ENCODE assay signal across 11 mouse cellular contexts in the genomic region with DNA sequence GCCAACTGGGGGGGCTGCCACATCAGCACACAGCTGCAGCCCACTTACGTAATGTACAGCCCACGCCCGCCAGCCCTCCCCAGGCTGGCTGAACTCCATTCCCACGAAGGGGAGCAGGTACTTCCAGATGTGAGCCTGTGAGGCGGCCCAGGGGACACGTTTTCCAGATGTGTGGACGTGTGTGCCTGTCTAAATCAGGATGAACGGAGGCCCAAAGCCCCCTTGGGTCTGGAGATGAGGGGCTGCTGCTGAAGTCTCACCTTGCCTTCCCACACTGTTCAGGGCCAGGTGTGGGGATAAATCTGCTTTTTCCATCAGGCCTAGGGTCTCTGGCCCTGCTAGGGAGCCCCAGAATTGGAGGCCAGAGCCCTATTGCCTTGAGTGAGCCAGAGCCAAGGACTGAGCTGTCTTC. TPM values are rescaled to one million over a fixed set of nuclear protein-coding genes. Genes with fewer than 3 reads are reported as not detected.
DNase-seq lines count a peak whose midpoint lies in the region; ATAC-seq and TF ChIP-seq lines count a peak whose summit lies in the region.
"Had no signal": no experiment of that assay in that cellular context is flagged by ENCODE, and none has a peak within 500 bp of the region (broad histone marks: within the 10 kb centered on the region; RNA-seq: fewer than 3 reads in every experiment).

No protein-coding gene starts in this region.

- H3K36me3 ChIP-seq in kidney, embryonic 16.5 days (ENCODE audit: insufficient read depth, low read length): peaks cover 49% of the 10 kb centered on the region
- peaks cover 15% of the 10 kb centered on the region; the same call in 1 of the 2 replicates for H3K36me3 ChIP-seq in embryonic facial prominence, embryonic 14.5 days (ENCODE audit: control insufficient read depth, insufficient read depth, low read length)
- H3K36me3 ChIP-seq in heart, embryonic 16.5 days (ENCODE audit: control insufficient read depth, insufficient read depth): peaks cover 3% of the 10 kb centered on the region; the same call in 1 of the 2 replicates
- peaks cover 37% of the 10 kb centered on the region for H3K36me3 ChIP-seq in limb, embryonic 14.5 days (ENCODE audit: control insufficient read depth, insufficient read depth, low read length)

- H3K4me3 ChIP-seq in kidney, embryonic 16.5 days (ENCODE audit: low read length): no peak overlapping the region
- no peak overlapping the region for H3K4me3 ChIP-seq in embryonic facial prominence, embryonic 14.5 days (ENCODE audit: low read depth, low read length)
- no peak overlapping the region for H3K4me3 ChIP-seq in heart, embryonic 16.5 days (ENCODE audit: low read length)
- H3K4me3 ChIP-seq in limb, embryonic 14.5 days (replicated peaks; ENCODE audit: low read length): no peak overlapping the region

- H3K9ac ChIP-seq in kidney, embryonic 16.5 days (replicated peaks; ENCODE audit: low read length): peak overlapping the region; percentile 23
- peak overlapping the region; percentile 28; the same call in 1 of the 2 replicates for H3K9ac ChIP-seq in embryonic facial prominence, embryonic 14.5 days (ENCODE audit: low read depth, low read length)
- H3K9ac ChIP-seq in heart, embryonic 16.5 days (ENCODE audit: low read length): peak overlapping the region; percentile 59
- H3K9ac ChIP-seq in limb, embryonic 14.5 days (ENCODE audit: low read depth, low read length, severe bottlenecking): 0 out of 2 replicates have a peak overlapping the region, but pooled peaks have one; percentile 2

- H3K27me3 ChIP-seq in kidney, embryonic 16.5 days (ENCODE audit: insufficient read depth, low read length): no peaks in the 10 kb centered on the region
- H3K27me3 ChIP-seq in embryonic facial prominence, embryonic 14.5 days (replicated peaks; ENCODE audit: control insufficient read depth, insufficient read depth, low read length): no peaks in the 10 kb centered on the region
- H3K27me3 ChIP-seq in heart, embryonic 16.5 days (ENCODE audit: control insufficient read depth, insufficient read depth, low read length): no peaks in the 10 kb centered on the region
- H3K27me3 ChIP-seq in limb, embryonic 14.5 days (ENCODE audit: control insufficient read depth, insufficient read depth, low read length): no peaks in the 10 kb centered on the region

- DNase-seq in kidney, postnatal 25 days: no peak
- DNase-seq in embryonic facial prominence, embryonic 14.5 days (ENCODE audit: low spot score): peak; percentile 91
- DNase-seq in limb, embryonic 14.5 days (ENCODE audit: low spot score): peak; percentile 81
- no peak for DNase-seq in left cerebral cortex, postnatal 25 days (ENCODE audit: low spot score in 2 of 2)
- no peak for DNase-seq in left cerebral cortex, postnatal 4 days
- no peak for DNase-seq in adrenal gland, adult 8-10 months

- TF ChIP-seq POLR2A in limb, embryonic 14.5 days (IDR thresholded peaks at IDR 0.05; ENCODE audit: borderline replicate concordance, extremely low read depth, insufficient read depth, insufficient read length): no peak

- peaks cover 30% of the 10 kb centered on the region for H3K4me1 ChIP-seq in kidney, embryonic 16.5 days (ENCODE audit: insufficient read depth, low read length)
- peaks cover 47% of the 10 kb centered on the region for H3K4me1 ChIP-seq in embryonic facial prominence, embryonic 14.5 days (ENCODE audit: control insufficient read depth, insufficient read depth, low read length)
- peaks cover 42% of the 10 kb centered on the region for H3K4me1 ChIP-seq in heart, embryonic 16.5 days (ENCODE audit: control insufficient read depth, insufficient read depth, low read length)
- peaks cover 66% of the 10 kb centered on the region for H3K4me1 ChIP-seq in limb, embryonic 14.5 days (ENCODE audit: control insufficient read depth, insufficient read depth, low read length)

- H3K9me3 ChIP-seq in kidney, embryonic 16.5 days (ENCODE audit: low read length): no peaks in the 10 kb centered on the region
- H3K9me3 ChIP-seq in embryonic facial prominence, embryonic 14.5 days (ENCODE audit: control insufficient read depth, low read length): no peaks in the 10 kb centered on the region
- no peaks in the 10 kb centered on the region for H3K9me3 ChIP-seq in heart, embryonic 16.5 days (replicated peaks; ENCODE audit: control insufficient read depth, low read length)
- no peaks in the 10 kb centered on the region for H3K9me3 ChIP-seq in limb, embryonic 14.5 days (ENCODE audit: control insufficient read depth, low read length)

- no peak for ATAC-seq in kidney, embryonic 16.5 days (ENCODE audit: low FRiP score, low TSS enrichment)
- peak; percentile 51 for ATAC-seq in embryonic facial prominence, embryonic 14.5 days (ENCODE audit: low read depth)
- ATAC-seq in heart, embryonic 16.5 days (replicated peaks; ENCODE audit: extremely low read depth, insufficient read depth, low FRiP score): no peak
- peak; percentile 51 for ATAC-seq in limb, embryonic 14.5 days (ENCODE audit: low FRiP score, low read depth)

- H3K4me2 ChIP-seq in kidney, embryonic 16.5 days (replicated peaks; ENCODE audit: low read depth, low read length): no peak overlapping the region
- 0 out of 2 replicates have a peak overlapping the region, but pooled peaks have one; percentile 4 for H3K4me2 ChIP-seq in embryonic facial prominence, embryonic 14.5 days (ENCODE audit: low read depth, low read length)
- no peak overlapping the region for H3K4me2 ChIP-seq in heart, embryonic 16.5 days (ENCODE audit: low read depth, low read length)
- peak overlapping the region; percentile 5; the same call in 1 of the 2 replicates for H3K4me2 ChIP-seq in limb, embryonic 14.5 days (replicated peaks; ENCODE audit: low read depth, low read length, severe bottlenecking)

- WGBS in kidney, embryonic 16.5 days: 64% methylated on average over 8 of the region's 8 CpGs
- WGBS in embryonic facial prominence, embryonic 14.5 days: 25% methylated on average over 5 of the region's 8 CpGs
- WGBS in heart, embryonic 16.5 days: 75% methylated on average over 8 of the region's 8 CpGs
- 9% methylated on average over 8 of the region's 8 CpGs for WGBS in limb, embryonic 14.5 days

- peak overlapping the region; percentile 56 for H3K27ac ChIP-seq in kidney, embryonic 16.5 days (ENCODE audit: low read length)
- H3K27ac ChIP-seq in embryonic facial prominence, embryonic 14.5 days (replicated peaks; ENCODE audit: low read depth, low read length): peak overlapping the region; percentile 98
- peak overlapping the region; percentile 76 for H3K27ac ChIP-seq in heart, embryonic 16.5 days (ENCODE audit: low read length)
- peak overlapping the region; percentile 92 for H3K27ac ChIP-seq in limb, embryonic 14.5 days (replicated peaks; ENCODE audit: low read depth, low read length)

- intact Hi-C loops in left cerebral cortex, postnatal 25 days (cut with DNase I): loop anchor here (2.0 kb wide), 1 partner anchor 94 kb away; no protein-coding TSS in a partner anchor
- intact Hi-C loops in left cerebral cortex, postnatal 4 days (cut with DNase I): no loop called here

RNA-seq across cellular contexts. Expression of a gene that starts 11.9 kb away (rescaled TPM):
- polyA plus RNA-seq in kidney, embryonic 16.5 days (2015; fragmentation: Nextera tagmentation; extraction: Ambion mirVana): 14.2 and 17.2 TPM in 2 replicates
- polyA plus RNA-seq in embryonic facial prominence, embryonic 14.5 days (2014; fragmentation: Nextera tagmentation; extraction: Ambion mirVana): 376 and 643 TPM in 2 replicates
- polyA plus RNA-seq in heart, embryonic 16.5 days (2015; fragmentation: Nextera tagmentation; extraction: Ambion mirVana): 5.3 and 17.1 TPM in 2 replicates
- 42.5 and 114 TPM in 2 replicates for polyA plus RNA-seq in limb, embryonic 14.5 days (2012; rRNA removed)
- polyA plus RNA-seq in limb, embryonic 14.5 days (2014; fragmentation: Nextera tagmentation; extraction: Ambion mirVana): 101 and 183 TPM in 2 replicates
- not detected for total RNA-seq in left cerebral cortex, postnatal 25 days (2021)
- total RNA-seq in left cerebral cortex, postnatal 4 days (2021): 1 to 10 TPM in 1 of 2 experiments, not detected in 1; 1.3 TPM
- 1 to 10 TPM in 3 of 4 experiments, not detected in 1; 1.1 to 1.5 (median 1.3) TPM for total RNA-seq in adrenal gland, adult 8-10 months (2022)
- total RNA-seq: granulocyte monocyte progenitor cell, adult 5-6 weeks; layer of hippocampus, postnatal 36 days; MEL had no signal

RNA-seq across cellular contexts. Expression of a gene that starts 26.1 kb away (rescaled TPM):
- polyA plus RNA-seq in kidney, embryonic 16.5 days (2015; fragmentation: Nextera tagmentation; extraction: Ambion mirVana): 141 and 156 TPM in 2 replicates
- 40.1 and 42.6 TPM in 2 replicates for polyA plus RNA-seq in embryonic facial prominence, embryonic 14.5 days (2014; fragmentation: Nextera tagmentation; extraction: Ambion mirVana)
- 73.5 and 83.5 TPM in 2 replicates for polyA plus RNA-seq in heart, embryonic 16.5 days (2015; fragmentation: Nextera tagmentation; extraction: Ambion mirVana)
- polyA plus RNA-seq in limb, embryonic 14.5 days (2012; rRNA removed): 102 TPM in 2 replicates
- 45.8 and 48.0 TPM in 2 replicates for polyA plus RNA-seq in limb, embryonic 14.5 days (2014; fragmentation: Nextera tagmentation; extraction: Ambion mirVana)
- total RNA-seq in left cerebral cortex, postnatal 25 days (2021): 1 to 10 TPM; 5.2 to 5.4 TPM
- total RNA-seq in left cerebral cortex, postnatal 4 days (2021): 1 to 10 TPM; 5.5 to 5.7 TPM
- total RNA-seq in adrenal gland, adult 8-10 months (2022): 10 to 100 TPM; 18.1 to 31.9 (median 21.4) TPM
- total RNA-seq: MEL had no signal

RNA-seq across cellular contexts. Expression of a gene that starts 45.1 kb away (rescaled TPM):
- polyA plus RNA-seq in kidney, embryonic 16.5 days (2015; fragmentation: Nextera tagmentation; extraction: Ambion mirVana): 11.9 and 12.0 TPM in 2 replicates
- polyA plus RNA-seq in embryonic facial prominence, embryonic 14.5 days (2014; fragmentation: Nextera tagmentation; extraction: Ambion mirVana): 319 and 564 TPM in 2 replicates
- polyA plus RNA-seq in heart, embryonic 16.5 days (2015; fragmentation: Nextera tagmentation; extraction: Ambion mirVana): 14.1 and 27.0 TPM in 2 replicates
- polyA plus RNA-seq in limb, embryonic 14.5 days (2012; rRNA removed): 60.8 and 156 TPM in 2 replicates
- polyA plus RNA-seq in limb, embryonic 14.5 days (2014; fragmentation: Nextera tagmentation; extraction: Ambion mirVana): 76.8 and 134 TPM in 2 replicates
- not detected for total RNA-seq in left cerebral cortex, postnatal 25 days (2021)
- not detected for total RNA-seq in left cerebral cortex, postnatal 4 days (2021)
- 1 to 10 TPM in 1 of 4 experiments, under 1 TPM in 3; 0.43 to 1.1 (median 0.85) TPM for total RNA-seq in adrenal gland, adult 8-10 months (2022)
- total RNA-seq: layer of hippocampus, postnatal 36 days; MEL had no signal

RNA-seq across cellular contexts. Expression of a gene that starts 45.7 kb away (rescaled TPM):
- polyA plus RNA-seq in kidney, embryonic 16.5 days (2015; fragmentation: Nextera tagmentation; extraction: Ambion mirVana): 24.4 and 24.6 TPM in 2 replicates
- polyA plus RNA-seq in embryonic facial prominence, embryonic 14.5 days (2014; fragmentation: Nextera tagmentation; extraction: Ambion mirVana): 30.3 and 33.1 TPM in 2 replicates
- 14.2 and 20.0 TPM in 2 replicates for polyA plus RNA-seq in heart, embryonic 16.5 days (2015; fragmentation: Nextera tagmentation; extraction: Ambion mirVana)
- polyA plus RNA-seq in limb, embryonic 14.5 days (2012; rRNA removed): 94.6 and 97.2 TPM in 2 replicates
- polyA plus RNA-seq in limb, embryonic 14.5 days (2014; fragmentation: Nextera tagmentation; extraction: Ambion mirVana): 30.0 and 40.8 TPM in 2 replicates
- total RNA-seq in left cerebral cortex, postnatal 25 days (2021): 1 to 10 TPM; 3.3 to 6.9 TPM
- 10 to 100 TPM in 1 of 2 experiments, 1 to 10 TPM in 1; 9.4 to 11.5 TPM for total RNA-seq in left cerebral cortex, postnatal 4 days (2021)
- total RNA-seq in adrenal gland, adult 8-10 months (2022): 10 to 100 TPM in 1 of 4 experiments, 1 to 10 TPM in 3; 2.2 to 13.7 (median 4.8) TPM

RNA-seq across cellular contexts. Expression of a gene that starts 52.1 kb away (rescaled TPM):
- 2.3 and 4.0 TPM in 2 replicates for polyA plus RNA-seq in kidney, embryonic 16.5 days (2015; fragmentation: Nextera tagmentation; extraction: Ambion mirVana)
- polyA plus RNA-seq in embryonic facial prominence, embryonic 14.5 days (2014; fragmentation: Nextera tagmentation; extraction: Ambion mirVana): 1.9 and 3.9 TPM in 2 replicates
- 0.17 and 0.32 TPM in 2 replicates for polyA plus RNA-seq in heart, embryonic 16.5 days (2015; fragmentation: Nextera tagmentation; extraction: Ambion mirVana)
- polyA plus RNA-seq in limb, embryonic 14.5 days (2012; rRNA removed): 4.9 and 7.3 TPM in 2 replicates
- 1.5 and 2.0 TPM in 2 replicates for polyA plus RNA-seq in limb, embryonic 14.5 days (2014; fragmentation: Nextera tagmentation; extraction: Ambion mirVana)
- not detected for total RNA-seq in left cerebral cortex, postnatal 25 days (2021)
- total RNA-seq in left cerebral cortex, postnatal 4 days (2021): not detected
- 1 to 10 TPM in 1 of 4 experiments, not detected in 3; 1.2 TPM for total RNA-seq in adrenal gland, adult 8-10 months (2022)
- total RNA-seq: granulocyte monocyte progenitor cell, adult 5-6 weeks; layer of hippocampus, postnatal 36 days; MEL had no signal

Comparison
In these comparisons a context has a peak if more than half of its experiments do, and no peak if none do; other contexts are left out.
1. ATAC-seq: peak in embryonic facial prominence, embryonic 14.5 days (single experiment) and limb, embryonic 14.5 days (single experiment); none in kidney, embryonic 16.5 days (single experiment) and heart, embryonic 16.5 days (single experiment).
2. H3K4me2 ChIP-seq: peak in embryonic facial prominence, embryonic 14.5 days (single experiment) and limb, embryonic 14.5 days (single experiment); none in kidney, embryonic 16.5 days (single experiment) and heart, embryonic 16.5 days (single experiment).
3. H3K9ac ChIP-seq: peak in every context shown above with its lines; median percentile 59 in heart, embryonic 16.5 days; 28 in embryonic facial prominence, embryonic 14.5 days; 23 in kidney, embryonic 16.5 days; 2 in limb, embryonic 14.5 days.
4. DNase-seq: peak in embryonic facial prominence, embryonic 14.5 days (single experiment) and limb, embryonic 14.5 days (single experiment); none in kidney, postnatal 25 days (0 of 2), left cerebral cortex, postnatal 25 days (0 of 2), left cerebral cortex, postnatal 4 days (single experiment) and adrenal gland, adult 8-10 months (single experiment).
5. Peak in every context shown above with its lines, with median percentiles within 50 percentile points of each other: H3K27ac ChIP-seq.